Mouse (Mus musculus) monocyte, adult 5-6 weeks (primary cell): Measurements from ENCODE around the gene Cul7. TPM values are rescaled to one million over a fixed set of nuclear protein-coding genes. Genes with fewer than 3 reads are reported as not detected.

Experiments
- ATAC-seq: fragments of 153-309, 156-312 bp; replicated peaks from 2 replicates; pipeline ENCODE4 v1.8.0; 2017; ENCODE audit warnings: mild to moderate bottlenecking; ENCODE audit not compliant: low TSS enrichment, insufficient number of reproducible peaks, severe bottlenecking, poor library complexity, low FRiP score
- total RNA-seq: library from RNA; stranded (forward); fragments of 200-1000, 200-491, 200-594 nt; gene quantifications from 3 replicates; pipeline ENCODE4 v1.2.3, GENCODE M21; 2017

Cul7 gene
- total RNA-seq, 1 experiment from 2014 or later: 2.0 TPM

GRCm38 (mm10) chr17:46656054-46656453 lies 5.9 kb downstream of the Cul7 start:
- ATAC-seq: no peak

GRCm38 (mm10) chr17:46661351-46661750 lies 11.2 kb downstream of the Cul7 start:
- no peak for ATAC-seq

- ATAC-seq: no peak
Measured at GRCm38 (mm10) chr17:46661981-46662380, 11.8 kb downstream of the Cul7 start.

- ATAC-seq: no peak
Measured at GRCm38 (mm10) chr17:46662730-46663129, 12.6 kb downstream of the Cul7 start.

GRCm38 (mm10) chr17:46667712-46668111 lies 17.6 kb downstream of the Cul7 start:
- ATAC-seq: no peak

- no peak for ATAC-seq
Measured at GRCm38 (mm10) chr17:46669911-46670310, 19.8 kb downstream of the Cul7 start.

- ATAC-seq: peak; percentile 95
Measured at GRCm38 (mm10) chr17:46673850-46674529, 23.9 kb downstream of the Cul7 start, which contains the start of gene Rrp36. Gene Rrp36 (minus strand): TSS chr17:46674352.

- no peak for ATAC-seq
Measured at GRCm38 (mm10) chr17:46674530-46675283, 24.6 kb downstream of the Cul7 start.

- ATAC-seq: no peak
Measured at GRCm38 (mm10) chr17:46678416-46678815, 28.3 kb downstream of the Cul7 start, which contains the start of gene Mea1. Gene Mea1 (plus strand): TSS chr17:46678793.

- no peak for ATAC-seq
Measured at GRCm38 (mm10) chr17:46678911-46679310, 28.8 kb downstream of the Cul7 start.

- peak; percentile 14; the same call in 1 of the 2 replicates for ATAC-seq
Measured at GRCm38 (mm10) chr17:46679843-46680759, 30.0 kb downstream of the Cul7 start.

- peak; percentile 93 for ATAC-seq
Measured at GRCm38 (mm10) chr17:46680760-46681373, 30.7 kb downstream of the Cul7 start, which contains the start of gene Klhdc3. Gene Klhdc3 (minus strand): TSS chr17:46680914.

GRCm38 (mm10) chr17:46681466-46682118 lies 31.5 kb downstream of the Cul7 start:
- ATAC-seq: no peak

- no peak for ATAC-seq
Measured at GRCm38 (mm10) chr17:46682654-46683389, 32.7 kb downstream of the Cul7 start.

GRCm38 (mm10) chr17:46685913-46686312 lies 35.8 kb downstream of the Cul7 start:
- ATAC-seq: no peak

- ATAC-seq: no peak
Measured at GRCm38 (mm10) chr17:46690665-46691064, 40.5 kb downstream of the Cul7 start.

GRCm38 (mm10) chr17:46691390-46691789 lies 41.3 kb downstream of the Cul7 start:
- ATAC-seq: no peak
